Mouse (Mus musculus): ENCODE results near the gene Cox8b. TPM values are rescaled to one million over a fixed set of nuclear protein-coding genes. Genes with fewer than 3 reads are reported as not detected.

The Cox8b gene
- total and polyA plus RNA-seq, 2 experiments from 2014 or later = not detected

DNA sequence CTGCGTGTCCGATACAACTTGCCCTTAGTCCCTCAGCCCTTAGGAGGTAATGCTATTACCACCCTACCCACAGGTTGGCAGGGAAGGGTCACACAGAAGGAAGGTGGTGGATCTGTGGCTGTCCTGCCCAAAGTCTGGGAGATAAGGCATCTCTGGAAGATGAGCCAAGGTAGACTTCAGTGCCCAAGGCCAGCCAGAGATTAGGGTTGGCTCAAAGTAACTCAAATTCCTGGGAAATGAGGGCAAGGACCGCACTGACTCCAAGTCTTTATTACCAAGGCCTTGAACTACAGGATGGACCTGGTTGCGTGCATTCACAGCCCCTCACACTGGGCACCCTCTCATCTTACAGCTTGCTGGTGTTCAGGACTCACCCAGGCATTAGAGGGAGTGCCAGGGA, 48.3 kb downstream of the Cox8b start:
- 98% methylated on average over 4 of the region's 4 CpGs for WGBS
- H3K4me1 ChIP-seq (ENCODE audit: insufficient read depth, low read length) = peaks cover 4% of the 10 kb centered on the region; the same call in 1 of the 2 replicates
- no peak for TF ChIP-seq CTCF (IDR thresholded peaks at IDR 0.05)
- H3K9ac ChIP-seq (replicated peaks; ENCODE audit: low read length, poor library complexity, severe bottlenecking) = no peak overlapping the region
- H3K4me2 ChIP-seq (ENCODE audit: low read depth, low read length, poor library complexity, severe bottlenecking) = no peak overlapping the region
- H3K27ac ChIP-seq (ENCODE audit: low read depth, low read length) = no peak overlapping the region
- no peak for DNase-seq (ENCODE audit: low spot score)
- no peaks in the 10 kb centered on the region for H3K27me3 ChIP-seq (ENCODE audit: insufficient read depth, low read length)
- ATAC-seq (ENCODE audit: low FRiP score) = no peak
- H3K9me3 ChIP-seq (ENCODE audit: low read length) = no peaks in the 10 kb centered on the region
- no peak overlapping the region for H3K4me3 ChIP-seq (ENCODE audit: low read depth, low read length)
- peaks cover 26% of the 10 kb centered on the region for H3K36me3 ChIP-seq (ENCODE audit: insufficient read depth, low read length)

Other genes starting within 250 kb of the Cox8b start
- 0.05 TPM in 1 of 2 replicates, not detected in the other for gene Olfr539, start 240.5 kb downstream of the Cox8b start, total RNA-seq (2014; rRNA removed)
- 0.04 TPM in 1 of 2 replicates, not detected in the other for gene Olfr539, start 240.5 kb downstream of the Cox8b start, polyA plus RNA-seq (2015; fragmentation: Nextera tagmentation; extraction: Ambion mirVana)
- gene Olfr45, start 218.5 kb downstream of the Cox8b start, total RNA-seq (2014; rRNA removed) = not detected in 2 replicates
- not detected in 2 replicates for gene Olfr45, start 218.5 kb downstream of the Cox8b start, polyA plus RNA-seq (2015; fragmentation: Nextera tagmentation; extraction: Ambion mirVana)
- gene Olfr541, start 203.2 kb downstream of the Cox8b start, total RNA-seq (2014; rRNA removed) = not detected in 2 replicates
- not detected in 2 replicates for gene Olfr541, start 203.2 kb downstream of the Cox8b start, polyA plus RNA-seq (2015; fragmentation: Nextera tagmentation; extraction: Ambion mirVana)
- not detected in 2 replicates for gene Cyp2e1, start 136.7 kb downstream of the Cox8b start, total RNA-seq (2014; rRNA removed)
- gene Cyp2e1, start 136.7 kb downstream of the Cox8b start, polyA plus RNA-seq (2015; fragmentation: Nextera tagmentation; extraction: Ambion mirVana) = not detected in 2 replicates
- gene Syce1, start 112.6 kb downstream of the Cox8b start, total RNA-seq (2014; rRNA removed) = 0.55 TPM in 1 of 2 replicates, not detected in the other
- 0.14 and 0.26 TPM in 2 replicates for gene Syce1, start 112.6 kb downstream of the Cox8b start, polyA plus RNA-seq (2015; fragmentation: Nextera tagmentation; extraction: Ambion mirVana)
- 30.0 and 37.6 TPM in 2 replicates for gene Zfp941, start 78.3 kb downstream of the Cox8b start, total RNA-seq (2014; rRNA removed)
- 26.1 and 30.9 TPM in 2 replicates for gene Zfp941, start 78.3 kb downstream of the Cox8b start, polyA plus RNA-seq (2015; fragmentation: Nextera tagmentation; extraction: Ambion mirVana)
- 0.71 TPM in 1 of 2 replicates, not detected in the other for gene Urah, start 65.4 kb downstream of the Cox8b start, total RNA-seq (2014; rRNA removed)
- gene Urah, start 65.4 kb downstream of the Cox8b start, polyA plus RNA-seq (2015; fragmentation: Nextera tagmentation; extraction: Ambion mirVana) = 0.23 and 0.26 TPM in 2 replicates
- gene Scgb1c1, start 54.9 kb downstream of the Cox8b start, total RNA-seq (2014; rRNA removed) = not detected in 2 replicates
- gene Scgb1c1, start 54.9 kb downstream of the Cox8b start, polyA plus RNA-seq (2015; fragmentation: Nextera tagmentation; extraction: Ambion mirVana) = not detected in 2 replicates
- gene Odf3, start 52.6 kb downstream of the Cox8b start, total RNA-seq (2014; rRNA removed) = not detected in 2 replicates
- 0.17 and 0.22 TPM in 2 replicates for gene Odf3, start 52.6 kb downstream of the Cox8b start, polyA plus RNA-seq (2015; fragmentation: Nextera tagmentation; extraction: Ambion mirVana)
- 0.27 and 2.5 TPM in 2 replicates for gene Gm45785, start 44.1 kb downstream of the Cox8b start, total RNA-seq (2014; rRNA removed)
- gene Gm45785, start 44.1 kb downstream of the Cox8b start, polyA plus RNA-seq (2015; fragmentation: Nextera tagmentation; extraction: Ambion mirVana) = 0.20 TPM in 1 of 2 replicates, not detected in the other
- gene Ric8a, start 43.5 kb downstream of the Cox8b start, total RNA-seq (2014; rRNA removed) = 81.2 and 127 TPM in 2 replicates
- gene Ric8a, start 43.5 kb downstream of the Cox8b start, polyA plus RNA-seq (2015; fragmentation: Nextera tagmentation; extraction: Ambion mirVana) = 91.8 and 98.1 TPM in 2 replicates
- 19.1 and 26.0 TPM in 2 replicates for gene Bet1l, start 42.9 kb downstream of the Cox8b start, total RNA-seq (2014; rRNA removed)
- 49.9 and 53.9 TPM in 2 replicates for gene Bet1l, start 42.9 kb downstream of the Cox8b start, polyA plus RNA-seq (2015; fragmentation: Nextera tagmentation; extraction: Ambion mirVana)
- 107 and 136 TPM in 2 replicates for gene Psmd13, start 18.5 kb downstream of the Cox8b start, total RNA-seq (2014; rRNA removed)
- gene Psmd13, start 18.5 kb downstream of the Cox8b start, polyA plus RNA-seq (2015; fragmentation: Nextera tagmentation; extraction: Ambion mirVana) = 245 and 265 TPM in 2 replicates
- 55.5 and 66.3 TPM in 2 replicates for gene Sirt3, start 18.1 kb downstream of the Cox8b start, total RNA-seq (2014; rRNA removed)
- 60.9 and 72.3 TPM in 2 replicates for gene Sirt3, start 18.1 kb downstream of the Cox8b start, polyA plus RNA-seq (2015; fragmentation: Nextera tagmentation; extraction: Ambion mirVana)
- 0.24 and 0.82 TPM in 2 replicates for gene Nlrp6, start 20.5 kb upstream of the Cox8b start, total RNA-seq (2014; rRNA removed)
- gene Nlrp6, start 20.5 kb upstream of the Cox8b start, polyA plus RNA-seq (2015; fragmentation: Nextera tagmentation; extraction: Ambion mirVana) = 0.90 and 0.99 TPM in 2 replicates
- gene Pgghg, start 40.9 kb upstream of the Cox8b start, total RNA-seq (2014; rRNA removed) = 7.8 and 10.5 TPM in 2 replicates
- gene Pgghg, start 40.9 kb upstream of the Cox8b start, polyA plus RNA-seq (2015; fragmentation: Nextera tagmentation; extraction: Ambion mirVana) = 4.3 and 4.4 TPM in 2 replicates
- 0.99 TPM in 1 of 2 replicates, not detected in the other for gene Ifitm5, start 49.8 kb upstream of the Cox8b start, total RNA-seq (2014; rRNA removed)
- 0.63 TPM in 1 of 2 replicates, not detected in the other for gene Ifitm5, start 49.8 kb upstream of the Cox8b start, polyA plus RNA-seq (2015; fragmentation: Nextera tagmentation; extraction: Ambion mirVana)
- gene Gm45717, start 55.5 kb upstream of the Cox8b start, total RNA-seq (2014; rRNA removed) = not detected in 2 replicates
- gene Gm45717, start 55.5 kb upstream of the Cox8b start, polyA plus RNA-seq (2015; fragmentation: Nextera tagmentation; extraction: Ambion mirVana) = 0.81 TPM in 1 of 2 replicates, not detected in the other
- gene Ifitm2, start 55.5 kb upstream of the Cox8b start, total RNA-seq (2014; rRNA removed) = 66.6 and 79.1 TPM in 2 replicates
- gene Ifitm2, start 55.5 kb upstream of the Cox8b start, polyA plus RNA-seq (2015; fragmentation: Nextera tagmentation; extraction: Ambion mirVana) = 200 and 218 TPM in 2 replicates
- 9.7 and 16.3 TPM in 2 replicates for gene Ifitm1, start 66.8 kb upstream of the Cox8b start, total RNA-seq (2014; rRNA removed)
- 14.6 and 21.2 TPM in 2 replicates for gene Ifitm1, start 66.8 kb upstream of the Cox8b start, polyA plus RNA-seq (2015; fragmentation: Nextera tagmentation; extraction: Ambion mirVana)
- 22.5 and 39.3 TPM in 2 replicates for gene Ifitm3, start 110.3 kb upstream of the Cox8b start, total RNA-seq (2014; rRNA removed)
- gene Ifitm3, start 110.3 kb upstream of the Cox8b start, polyA plus RNA-seq (2015; fragmentation: Nextera tagmentation; extraction: Ambion mirVana) = 67.8 and 80.5 TPM in 2 replicates
- gene Ifitm6, start 117.5 kb upstream of the Cox8b start, total RNA-seq (2014; rRNA removed) = 0.99 and 1.1 TPM in 2 replicates
- 0.81 and 0.83 TPM in 2 replicates for gene Ifitm6, start 117.5 kb upstream of the Cox8b start, polyA plus RNA-seq (2015; fragmentation: Nextera tagmentation; extraction: Ambion mirVana)
- gene Gm17387, start 128.7 kb upstream of the Cox8b start, total RNA-seq (2014; rRNA removed) = not detected in 2 replicates
- not detected in 2 replicates for gene Gm17387, start 128.7 kb upstream of the Cox8b start, polyA plus RNA-seq (2015; fragmentation: Nextera tagmentation; extraction: Ambion mirVana)
- gene B4galnt4, start 160.7 kb upstream of the Cox8b start, total RNA-seq (2014; rRNA removed) = 133 and 146 TPM in 2 replicates
- gene B4galnt4, start 160.7 kb upstream of the Cox8b start, polyA plus RNA-seq (2015; fragmentation: Nextera tagmentation; extraction: Ambion mirVana) = 52.1 and 53.9 TPM in 2 replicates
- gene Pkp3, start 177.8 kb upstream of the Cox8b start, total RNA-seq (2014; rRNA removed) = 0.49 TPM in 1 of 2 replicates, not detected in the other
- gene Pkp3, start 177.8 kb upstream of the Cox8b start, polyA plus RNA-seq (2015; fragmentation: Nextera tagmentation; extraction: Ambion mirVana) = not detected in 2 replicates
- gene Sigirr, start 200.1 kb upstream of the Cox8b start, total RNA-seq (2014; rRNA removed) = 1.1 and 3.9 TPM in 2 replicates
- 1.8 and 2.0 TPM in 2 replicates for gene Sigirr, start 200.1 kb upstream of the Cox8b start, polyA plus RNA-seq (2015; fragmentation: Nextera tagmentation; extraction: Ambion mirVana)
- gene Ano9, start 217.4 kb upstream of the Cox8b start, total RNA-seq (2014; rRNA removed) = 0.33 and 1.1 TPM in 2 replicates
- 0.50 and 0.72 TPM in 2 replicates for gene Ano9, start 217.4 kb upstream of the Cox8b start, polyA plus RNA-seq (2015; fragmentation: Nextera tagmentation; extraction: Ambion mirVana)
- 19.6 and 23.4 TPM in 2 replicates for gene Ptdss2, start 221.9 kb upstream of the Cox8b start, total RNA-seq (2014; rRNA removed)
- 90.9 and 91.0 TPM in 2 replicates for gene Ptdss2, start 221.9 kb upstream of the Cox8b start, polyA plus RNA-seq (2015; fragmentation: Nextera tagmentation; extraction: Ambion mirVana)